Mouse (Mus musculus): ENCODE data around the gene Mdk. TPM values are rescaled to one million over a fixed set of nuclear protein-coding genes. Genes with fewer than 3 reads are reported as not detected.

Mdk gene
- polyA plus RNA-seq, 1 experiment from 2014 or later = 1,095 TPM

DNA sequence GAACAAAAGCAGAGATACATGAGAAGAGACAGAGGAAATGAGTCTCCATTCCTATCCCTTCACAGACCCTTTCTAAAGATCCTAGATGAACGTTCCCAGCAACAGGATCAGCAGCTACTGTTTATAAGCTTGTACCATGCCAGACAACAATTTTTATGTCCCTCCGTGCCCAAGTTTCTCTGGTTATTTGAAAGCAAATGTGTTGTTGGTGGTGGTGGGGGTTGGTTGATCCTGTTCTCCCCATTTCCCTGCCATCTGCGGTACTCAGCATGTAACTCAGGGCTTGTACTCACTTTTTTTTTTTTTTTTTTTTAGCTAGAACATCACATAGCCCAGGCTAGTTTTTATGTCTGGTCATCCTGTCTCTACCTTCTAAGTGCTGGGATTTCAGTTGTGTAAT is 33.0 kb downstream of the Mdk start:
- H3K9me3 ChIP-seq (ENCODE audit: control insufficient read depth, low read length) = no peaks in the 10 kb centered on the region
- no peak overlapping the region for H3K4me2 ChIP-seq (ENCODE audit: low read depth, low read length, severe bottlenecking)
- H3K9ac ChIP-seq (ENCODE audit: low read length) = no peak overlapping the region
- no peaks in the 10 kb centered on the region for H3K4me1 ChIP-seq (replicated peaks; ENCODE audit: control insufficient read depth, insufficient read depth, low read length)
- DNase-seq (ENCODE audit: low spot score) (no peak), ATAC-seq (replicated peaks; ENCODE audit: low FRiP score) (no peak)
- H3K27ac ChIP-seq (ENCODE audit: low read depth, low read length) = no peak overlapping the region
- H3K4me3 ChIP-seq (ENCODE audit: low read depth, low read length) = no peak overlapping the region
- no peaks in the 10 kb centered on the region for H3K27me3 ChIP-seq (ENCODE audit: control insufficient read depth, insufficient read depth, low read length)
- WGBS = 93% methylated on average over 3 of the region's 3 CpGs
- H3K36me3 ChIP-seq (ENCODE audit: control insufficient read depth, insufficient read depth, low read length) = no peaks in the 10 kb centered on the region; the same call in 1 of the 2 replicates

DNA sequence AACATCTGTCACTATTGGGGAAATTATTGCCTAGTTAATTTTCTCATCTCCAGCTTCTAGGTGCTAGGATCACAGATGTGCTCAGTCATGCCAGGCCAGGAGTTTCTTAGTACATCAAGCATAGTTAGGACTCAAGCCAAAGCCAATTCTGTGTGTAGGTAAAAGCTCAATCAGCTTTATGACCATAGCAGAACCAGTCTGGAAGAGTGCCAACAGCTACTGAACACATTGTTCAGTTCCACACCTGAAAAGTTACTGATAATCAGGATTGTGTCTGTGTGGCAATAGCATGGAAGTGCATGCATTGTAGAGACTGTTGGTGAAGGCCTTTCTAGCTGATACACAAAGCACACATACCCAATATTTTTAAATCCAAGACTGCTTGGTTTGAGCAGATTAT is 34.1 kb downstream of the Mdk start:
- no peaks in the 10 kb centered on the region for H3K4me1 ChIP-seq (replicated peaks; ENCODE audit: control insufficient read depth, insufficient read depth, low read length)
- H3K36me3 ChIP-seq (ENCODE audit: control insufficient read depth, insufficient read depth, low read length) = no peaks in the 10 kb centered on the region; the same call in 1 of the 2 replicates
- no peak overlapping the region for H3K4me3 ChIP-seq (ENCODE audit: low read depth, low read length)
- no peak overlapping the region for H3K9ac ChIP-seq (ENCODE audit: low read length)
- no peak overlapping the region for H3K4me2 ChIP-seq (ENCODE audit: low read depth, low read length, severe bottlenecking)
- no peaks in the 10 kb centered on the region for H3K27me3 ChIP-seq (ENCODE audit: control insufficient read depth, insufficient read depth, low read length)
- no peak overlapping the region for H3K27ac ChIP-seq (ENCODE audit: low read depth, low read length)
- ATAC-seq (replicated peaks; ENCODE audit: low FRiP score) (no peak), DNase-seq (ENCODE audit: low spot score) (no peak)
- H3K9me3 ChIP-seq (ENCODE audit: control insufficient read depth, low read length) = no peaks in the 10 kb centered on the region

GRCm38 (mm10) chr2:91895401-91895800 is 36.7 kb downstream of the Mdk start:
- Histone ChIP-seq H3K9ac (ENCODE audit: low read length) (no peak overlapping the region), H3K27me3 (ENCODE audit: control insufficient read depth, insufficient read depth, low read length) (no peaks in the 10 kb centered on the region), H3K4me3 (ENCODE audit: low read depth, low read length) (no peak overlapping the region), H3K4me2 (ENCODE audit: low read depth, low read length, severe bottlenecking) (no peak overlapping the region), H3K36me3 (ENCODE audit: control insufficient read depth, insufficient read depth, low read length) (no peaks in the 10 kb centered on the region; the same call in 1 of the 2 replicates), H3K4me1 (replicated peaks; ENCODE audit: control insufficient read depth, insufficient read depth, low read length) (no peaks in the 10 kb centered on the region), H3K27ac (ENCODE audit: low read depth, low read length) (no peak overlapping the region), H3K9me3 (ENCODE audit: control insufficient read depth, low read length) (no peaks in the 10 kb centered on the region)
- DNase-seq (ENCODE audit: low spot score) (no peak), ATAC-seq (replicated peaks; ENCODE audit: low FRiP score) (no peak)
- 93% methylated on average over 3 of the region's 3 CpGs for WGBS

DNA sequence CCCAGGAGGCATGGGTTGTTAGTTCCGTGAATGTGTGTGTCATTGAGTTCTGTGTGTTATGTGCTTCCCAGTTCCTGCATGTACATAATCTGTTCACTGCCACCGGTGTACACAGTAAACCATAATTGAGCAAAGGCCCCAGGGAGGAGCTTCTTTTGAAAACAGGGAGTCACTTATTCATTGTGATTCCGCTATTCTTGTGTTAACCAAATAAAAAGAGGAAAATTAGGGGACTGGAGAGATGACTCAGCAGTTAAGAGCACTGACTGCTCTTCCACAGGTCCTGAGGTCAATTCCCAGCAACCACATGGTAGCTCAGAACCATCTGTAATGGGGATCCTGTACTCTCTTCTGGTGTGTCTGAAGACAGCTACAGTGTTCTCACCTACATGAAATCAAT is 37.4 kb downstream of the Mdk start:
- Histone ChIP-seq H3K27ac (ENCODE audit: low read depth, low read length) (no peak overlapping the region), H3K27me3 (ENCODE audit: control insufficient read depth, insufficient read depth, low read length) (no peaks in the 10 kb centered on the region), H3K4me3 (ENCODE audit: low read depth, low read length) (no peak overlapping the region), H3K9me3 (ENCODE audit: control insufficient read depth, low read length) (no peaks in the 10 kb centered on the region), H3K36me3 (ENCODE audit: control insufficient read depth, insufficient read depth, low read length) (no peaks in the 10 kb centered on the region), H3K4me1 (replicated peaks; ENCODE audit: control insufficient read depth, insufficient read depth, low read length) (no peaks in the 10 kb centered on the region), H3K4me2 (ENCODE audit: low read depth, low read length, severe bottlenecking) (no peak overlapping the region), H3K9ac (ENCODE audit: low read length) (no peak overlapping the region)
- 93% methylated on average over 3 of the region's 3 CpGs for WGBS
- ATAC-seq (replicated peaks; ENCODE audit: low FRiP score) = no peak
- DNase-seq (ENCODE audit: low spot score) = no peak

DNA sequence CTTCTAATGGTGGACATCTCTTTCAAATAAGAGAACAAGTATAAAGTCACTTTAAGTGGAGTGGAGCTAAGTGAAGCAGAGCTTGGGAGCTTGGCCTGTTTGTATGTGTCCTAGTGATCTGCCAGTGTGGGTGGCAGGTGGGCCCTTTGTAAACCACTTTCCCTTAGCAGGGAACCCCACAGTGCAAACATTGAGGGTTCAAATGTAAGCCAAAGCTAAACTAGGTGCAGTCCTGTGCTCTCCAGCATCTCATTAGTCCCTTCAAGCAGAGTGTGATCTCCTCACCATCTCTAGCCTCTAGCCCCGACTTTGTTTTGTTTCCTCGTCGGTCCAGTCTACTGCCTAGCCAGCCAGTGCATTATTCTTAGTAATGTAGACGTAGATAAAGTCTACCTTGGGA is 47.5 kb downstream of the Mdk start:
- ATAC-seq (replicated peaks; ENCODE audit: low FRiP score) = no peak

GRCm38 (mm10) chr2:91883961-91884360 is 48.1 kb downstream of the Mdk start:
- no peak overlapping the region for H3K4me2 ChIP-seq (ENCODE audit: low read depth, low read length, severe bottlenecking)
- WGBS = 90% methylated on average over 4 of the region's 4 CpGs
- DNase-seq (ENCODE audit: low spot score) (no peak), ATAC-seq (replicated peaks; ENCODE audit: low FRiP score) (no peak)
- H3K4me1 ChIP-seq (replicated peaks; ENCODE audit: control insufficient read depth, insufficient read depth, low read length) = no peaks in the 10 kb centered on the region
- no peak overlapping the region for H3K9ac ChIP-seq (ENCODE audit: low read length)
- H3K9me3 ChIP-seq (ENCODE audit: control insufficient read depth, low read length) = no peaks in the 10 kb centered on the region
- H3K27me3 ChIP-seq (ENCODE audit: control insufficient read depth, insufficient read depth, low read length) = no peaks in the 10 kb centered on the region
- no peak overlapping the region for H3K27ac ChIP-seq (ENCODE audit: low read depth, low read length)
- H3K4me3 ChIP-seq (ENCODE audit: low read depth, low read length) = no peak overlapping the region
- no peaks in the 10 kb centered on the region for H3K36me3 ChIP-seq (ENCODE audit: control insufficient read depth, insufficient read depth, low read length)

More for the DNA sequence above, 47.5 kb downstream of the Mdk start:
- no peak overlapping the region for H3K9ac ChIP-seq (ENCODE audit: low read length)
- no peak overlapping the region for H3K27ac ChIP-seq (ENCODE audit: low read depth, low read length)
- no peaks in the 10 kb centered on the region for H3K9me3 ChIP-seq (ENCODE audit: control insufficient read depth, low read length)
- no peak overlapping the region for H3K4me3 ChIP-seq (ENCODE audit: low read depth, low read length)
- H3K36me3 ChIP-seq (ENCODE audit: control insufficient read depth, insufficient read depth, low read length) = no peaks in the 10 kb centered on the region
- WGBS = 75% methylated on average over 4 of the region's 4 CpGs
- no peak overlapping the region for H3K4me2 ChIP-seq (ENCODE audit: low read depth, low read length, severe bottlenecking)
- H3K27me3 ChIP-seq (ENCODE audit: control insufficient read depth, insufficient read depth, low read length) = no peaks in the 10 kb centered on the region
- H3K4me1 ChIP-seq (replicated peaks; ENCODE audit: control insufficient read depth, insufficient read depth, low read length) = no peaks in the 10 kb centered on the region
- DNase-seq (ENCODE audit: low spot score) = no peak

Small RNAs within 50 kb of the gene (microRNA-seq; reads per million reads assigned to microRNA genes)
- gene Mir6999 (ENCODE audit: insufficient number of aligned reads) = not detected

Other genes with a start within 250 kb of the Mdk start
- gene Atg13, start 221.7 kb downstream of the Mdk start, polyA plus RNA-seq (2014; fragmentation: Nextera tagmentation; extraction: Ambion mirVana) = 25.2 and 25.9 TPM in 2 replicates
- gene Harbi1, start 221.4 kb downstream of the Mdk start, polyA plus RNA-seq (2014; fragmentation: Nextera tagmentation; extraction: Ambion mirVana) = 18.2 and 20.2 TPM in 2 replicates
- 19.9 and 20.1 TPM in 2 replicates for gene Ambra1, start 202.2 kb downstream of the Mdk start, polyA plus RNA-seq (2014; fragmentation: Nextera tagmentation; extraction: Ambion mirVana)
- gene Chrm4, start 5.0 kb downstream of the Mdk start, polyA plus RNA-seq (2014; fragmentation: Nextera tagmentation; extraction: Ambion mirVana) = 0.47 and 0.56 TPM in 2 replicates
- gene Gm9821, start 13.4 kb upstream of the Mdk start, polyA plus RNA-seq (2014; fragmentation: Nextera tagmentation; extraction: Ambion mirVana) = 0.36 and 0.90 TPM in 2 replicates
- 32.7 and 35.9 TPM in 2 replicates for gene Dgkz, start 43.6 kb upstream of the Mdk start, polyA plus RNA-seq (2014; fragmentation: Nextera tagmentation; extraction: Ambion mirVana)
- gene Creb3l1, start 92.2 kb upstream of the Mdk start, polyA plus RNA-seq (2014; fragmentation: Nextera tagmentation; extraction: Ambion mirVana) = 1.7 and 2.3 TPM in 2 replicates
- gene Phf21a, start 160.8 kb upstream of the Mdk start, polyA plus RNA-seq (2014; fragmentation: Nextera tagmentation; extraction: Ambion mirVana) = 37.6 and 40.2 TPM in 2 replicates